Mouse (Mus musculus) liver, embryonic 18 days (tissue): Measurements from ENCODE around the gene Poldip3. TPM values are rescaled to one million over a fixed set of nuclear protein-coding genes. Genes with fewer than 3 reads are reported as not detected.

Experiments
- polyA plus RNA-seq: library from polyadenylated mRNA; depleted of rRNA; stranded (reverse); fragments of >200 nt; gene quantifications from 2 replicates; pipeline ENCODE4 v1.2.3, GENCODE M21; 2012; rRNA removed

Poldip3 gene
- 22.0 and 22.3 TPM in 2 replicates for polyA plus RNA-seq

DNA sequence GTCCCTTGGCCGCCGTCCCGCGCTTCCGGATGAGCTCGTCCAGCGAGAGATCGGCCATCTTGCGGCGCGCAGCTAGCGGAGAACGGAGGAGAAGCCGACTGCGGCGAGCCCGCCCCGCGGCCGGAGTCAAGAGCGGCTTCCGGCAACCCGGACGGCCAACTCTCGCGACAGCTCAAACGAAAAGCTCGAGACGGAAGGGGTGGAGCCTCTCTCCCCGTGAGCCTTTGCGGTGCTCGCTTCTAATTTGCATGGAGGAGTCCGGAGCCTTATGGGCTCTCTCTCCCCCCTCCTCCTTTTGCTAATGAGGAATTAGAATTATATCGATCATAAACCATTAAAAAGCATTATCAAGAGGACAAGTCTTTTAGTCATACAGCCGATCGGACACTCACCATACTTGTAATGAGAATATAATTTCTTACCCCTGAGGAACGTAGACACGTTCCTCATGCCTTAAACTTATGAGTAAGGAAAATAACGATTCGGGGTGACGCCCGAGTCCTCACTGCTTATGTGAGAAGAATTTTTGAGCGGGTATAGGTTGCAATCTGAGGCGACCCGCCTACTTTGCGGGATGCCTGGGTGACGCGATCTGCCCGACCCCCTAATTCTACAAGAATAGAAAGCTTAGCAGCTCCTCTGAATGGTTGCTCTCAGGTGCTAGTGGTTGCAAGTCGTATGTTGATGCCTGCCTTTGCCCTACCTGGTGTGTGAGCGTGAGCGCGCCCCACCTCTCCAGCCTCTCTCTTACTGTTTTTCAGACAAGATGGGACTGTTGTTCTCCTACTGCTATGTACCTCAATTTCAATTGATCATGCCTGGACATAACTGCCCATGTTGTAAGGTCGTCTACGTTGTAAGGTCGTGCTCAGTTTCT, at the start of gene Poldip3:
Gene Poldip3 (minus strand): TSS at position 189 of the 877 bp plus-strand sequence.

GRCm38 (mm10) chr15:83172492-83173429, 23.6 kb upstream of the Poldip3 start, which contains the start of gene Cyb5r3:
Gene Cyb5r3 (minus strand): TSS chr15:83172592.

GRCm38 (mm10) chr15:83122566-83123145, 26.5 kb downstream of the Poldip3 start, which contains the start of gene Rrp7a:
Gene Rrp7a (minus strand): TSS chr15:83122801.

GRCm38 (mm10) chr15:83089429-83089605, 59.9 kb downstream of the Poldip3 start, which contains the start of gene Serhl:
Gene Serhl (plus strand): TSS chr15:83089506.

Other genes starting within 250 kb of the Poldip3 start
- gene Tcf20, start 161.5 kb downstream of the Poldip3 start, polyA plus RNA-seq, result 4.6 and 5.0 TPM in 2 replicates
- gene Nfam1, start 116.1 kb downstream of the Poldip3 start, polyA plus RNA-seq, result 7.5 and 8.4 TPM in 2 replicates
- 16.4 and 19.3 TPM in 2 replicates for gene Serhl, start 59.9 kb downstream of the Poldip3 start, polyA plus RNA-seq
- 18.9 and 19.0 TPM in 2 replicates for gene Rrp7a, start 26.6 kb downstream of the Poldip3 start, polyA plus RNA-seq
- 82.4 and 87.8 TPM in 2 replicates for gene Cyb5r3, start 23.2 kb upstream of the Poldip3 start, polyA plus RNA-seq
- gene A4galt, start 102.4 kb upstream of the Poldip3 start, polyA plus RNA-seq, result 0.10 TPM in 2 replicates
- 9.2 and 12.9 TPM in 2 replicates for gene Arfgap3, start 200.9 kb upstream of the Poldip3 start, polyA plus RNA-seq